Mouse (Mus musculus) heart, embryonic 13.5 days (tissue): ENCODE data around the gene Olfr51. TPM values are rescaled to one million over a fixed set of nuclear protein-coding genes. Genes with fewer than 3 reads are reported as not detected.
"Not testable (repeated sequence)": the region's sequence is repeated elsewhere in the genome, so short reads cannot be mapped to it uniquely, and the experiment has no call there.

Source experiments
- ATAC-seq: fragments of 200-750 bp; cut with Nextera tagmentation; 2 replicates; pipeline ENCODE4 v1.8.0; 2017; ENCODE audit warnings: moderate TSS enrichment; ENCODE audit not compliant: insufficient number of reproducible peaks, low FRiP score, low TSS enrichment; ENCODE audit errors: extremely low read depth
- H3K27ac ChIP-seq: fragments of 300-500 bp; sonication (generic); replicated peaks from 2 replicates; pipeline ENCODE4 v1.5.1; 2015; ENCODE audit warnings: moderate library complexity, mild to moderate bottlenecking, inconsistent platforms
- H3K27me3 ChIP-seq: fragments of 300-500 bp; sonication (generic); replicated peaks from 2 replicates; pipeline ENCODE4 v1.6.1; 2015; ENCODE audit warnings: mild to moderate bottlenecking, inconsistent platforms
- H3K36me3 ChIP-seq: fragments of 300-500 bp; sonication (generic); 2 replicates; pipeline ENCODE4 v1.6.1; 2015; ENCODE audit warnings: mild to moderate bottlenecking, inconsistent platforms
- H3K4me1 ChIP-seq: fragments of 300-500 bp; sonication (generic); 2 replicates; pipeline ENCODE4 v1.6.1; 2015; ENCODE audit warnings: inconsistent platforms
- H3K4me2 ChIP-seq: fragments of 300-500 bp; sonication (generic); 2 replicates; pipeline ENCODE4 v1.6.1; 2015; ENCODE audit warnings: inconsistent platforms, mild to moderate bottlenecking, moderate library complexity
- H3K4me3 ChIP-seq: fragments of 300-500 bp; sonication (generic); 2 replicates; pipeline ENCODE4 v1.5.1; 2015; ENCODE audit warnings: moderate library complexity, mild to moderate bottlenecking, inconsistent platforms
- H3K9ac ChIP-seq: fragments of 300-500 bp; sonication (generic); 2 replicates; pipeline ENCODE4 v1.6.1; 2015; ENCODE audit warnings: inconsistent platforms, mild to moderate bottlenecking, moderate library complexity
- H3K9me3 ChIP-seq: fragments of 300-500 bp; sonication (generic); 2 replicates; pipeline ENCODE4 v1.6.1; 2016; ENCODE audit warnings: inconsistent platforms
- WGBS: fragments of 180-500 bp; shearing (Covaris S2); methylation state at CpG from one replicate; pipeline ENCODE4 v1.1.7; 2015; ENCODE audit warnings: mixed read lengths; 5-methylcytosine and 5-hydroxymethylcytosine counted together
- polyA plus RNA-seq: library from polyadenylated mRNA; unstranded; fragments of >200 nt; fragmentation: Nextera tagmentation; extraction: Ambion mirVana; gene quantifications from 2 replicates; pipeline ENCODE4 v1.2.1, GENCODE M21; 2015

Olfr51 gene
- polyA plus RNA-seq, 1 experiment from 2014 or later, result not detected

DNA sequence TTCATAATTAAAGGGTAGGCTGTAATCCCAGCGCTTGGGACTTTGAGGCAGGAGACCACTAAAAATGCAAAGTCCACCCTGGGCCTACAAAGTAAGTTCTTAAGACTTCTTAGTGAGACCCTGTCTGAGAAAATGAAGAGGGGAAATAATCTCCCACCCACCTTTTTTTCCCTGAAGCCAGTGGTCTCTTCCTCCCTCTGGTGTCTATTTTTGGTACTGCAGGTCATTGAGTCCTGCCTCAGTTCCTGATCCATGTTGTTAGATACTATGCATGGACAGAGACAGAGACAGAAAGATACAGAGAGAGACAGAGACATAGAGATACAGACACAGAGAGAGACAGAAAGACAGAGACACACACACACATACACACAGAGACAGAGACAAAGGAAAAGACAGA is 29.5 kb downstream of the Olfr51 start:
- peaks cover 5% of the 10 kb centered on the region; the same call in 1 of the 2 replicates for H3K4me1 ChIP-seq
- no peak overlapping the region for H3K4me2 ChIP-seq
- no peaks in the 10 kb centered on the region; the same call in 1 of the 2 replicates for H3K9me3 ChIP-seq
- no peak for ATAC-seq
- no peak overlapping the region for H3K4me3 ChIP-seq
- H3K27me3 ChIP-seq, result peaks cover 5% of the 10 kb centered on the region
- 17% methylated on average over 1 of the region's 1 CpGs for WGBS
- no peaks in the 10 kb centered on the region for H3K36me3 ChIP-seq
- no peak overlapping the region for H3K27ac ChIP-seq
- no peak overlapping the region for H3K9ac ChIP-seq

GRCm38 (mm10) chr11:51034141-51034540 is 30.7 kb downstream of the Olfr51 start:
- H3K4me3 ChIP-seq, ATAC-seq, H3K4me2 ChIP-seq, H3K9me3 ChIP-seq, H3K36me3 ChIP-seq, H3K4me1 ChIP-seq, H3K9ac ChIP-seq, H3K27ac ChIP-seq: not testable (repeated sequence)
- peaks cover 11% of the 10 kb centered on the region; the same call in 1 of the 2 replicates for H3K27me3 ChIP-seq

GRCm38 (mm10) chr11:51035951-51036350 is 32.6 kb downstream of the Olfr51 start:
- H3K4me3 ChIP-seq, result no peak overlapping the region
- H3K36me3 ChIP-seq, result no peaks in the 10 kb centered on the region
- peaks cover 17% of the 10 kb centered on the region; the same call in 1 of the 2 replicates for H3K27me3 ChIP-seq
- no peak overlapping the region for H3K9ac ChIP-seq
- H3K4me2 ChIP-seq, result no peak overlapping the region
- H3K9me3 ChIP-seq, result no peaks in the 10 kb centered on the region; the same call in 1 of the 2 replicates
- peaks cover 5% of the 10 kb centered on the region; the same call in 1 of the 2 replicates for H3K4me1 ChIP-seq
- WGBS, result 53% methylated on average over 2 of the region's 2 CpGs
- ATAC-seq, result no peak
- no peak overlapping the region for H3K27ac ChIP-seq

DNA sequence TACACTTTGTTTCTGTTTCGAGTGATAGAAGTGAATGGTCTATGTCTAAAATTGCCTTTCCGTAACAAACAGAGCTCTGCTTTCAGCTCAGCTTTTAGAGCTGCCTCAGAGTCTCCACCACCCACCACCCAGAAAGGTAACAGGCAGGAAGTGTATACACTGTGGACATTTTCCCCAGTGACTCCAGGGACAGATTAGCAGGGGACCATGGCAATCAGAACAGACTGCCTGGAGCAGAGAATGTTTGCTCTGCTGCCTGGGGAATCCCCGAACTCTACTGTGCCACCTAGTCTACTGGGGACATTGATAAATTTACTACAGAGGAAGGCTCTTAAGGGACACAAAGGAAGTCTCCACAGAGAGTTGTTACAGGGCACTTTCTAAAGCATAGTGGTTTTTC is 41.4 kb downstream of the Olfr51 start:
- not testable (repeated sequence) for H3K4me2 ChIP-seq, ATAC-seq

DNA sequence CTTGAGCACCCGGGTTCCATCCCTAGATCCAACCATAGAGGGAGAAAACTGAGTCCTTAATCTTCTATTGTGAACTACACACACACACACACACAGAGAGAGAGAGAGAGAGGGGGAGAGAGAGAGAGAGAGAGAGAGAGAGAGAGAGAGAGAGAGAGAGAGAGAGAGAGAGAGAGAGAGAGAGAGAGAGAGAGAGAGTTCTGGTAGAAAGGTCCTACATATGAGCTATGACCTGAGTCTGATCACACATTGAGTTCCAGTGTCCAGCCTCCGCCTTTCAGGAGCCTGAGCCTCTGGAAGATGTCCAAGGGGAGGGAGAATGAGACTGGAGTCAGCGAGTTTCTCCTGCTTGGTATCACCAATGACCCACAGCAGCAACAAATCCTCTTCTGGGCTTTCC is 44.4 kb downstream of the Olfr51 start, which contains the start of gene Olfr1375:
Gene Olfr1375, plus strand, starts transcription at position 301 of the 400 bp plus-strand sequence.
- H3K4me2 ChIP-seq, H3K9ac ChIP-seq, H3K36me3 ChIP-seq, H3K9me3 ChIP-seq, H3K4me1 ChIP-seq, ATAC-seq, H3K27me3 ChIP-seq, H3K4me3 ChIP-seq, H3K27ac ChIP-seq: not testable (repeated sequence)
- WGBS, result 67% methylated on average over 3 of the region's 3 CpGs

More for the DNA sequence above, 41.4 kb downstream of the Olfr51 start:
- not testable (repeated sequence) for H3K36me3 ChIP-seq, H3K9ac ChIP-seq, H3K27me3 ChIP-seq, H3K4me3 ChIP-seq, H3K4me1 ChIP-seq, H3K27ac ChIP-seq, H3K9me3 ChIP-seq
- WGBS, result 63% methylated on average over 3 of the region's 3 CpGs

GRCm38 (mm10) chr11:51051678-51052077 is 48.3 kb downstream of the Olfr51 start:
- no peak overlapping the region for H3K9ac ChIP-seq
- WGBS, result 47% methylated on average over 2 of the region's 2 CpGs
- no peaks in the 10 kb centered on the region for H3K36me3 ChIP-seq
- no peak for ATAC-seq
- H3K4me3 ChIP-seq, result no peak overlapping the region
- H3K4me1 ChIP-seq, result no peaks in the 10 kb centered on the region
- H3K27me3 ChIP-seq, result no peaks in the 10 kb centered on the region
- H3K4me2 ChIP-seq, result no peak overlapping the region
- H3K27ac ChIP-seq, result no peak overlapping the region
- H3K9me3 ChIP-seq, result no peaks in the 10 kb centered on the region

DNA sequence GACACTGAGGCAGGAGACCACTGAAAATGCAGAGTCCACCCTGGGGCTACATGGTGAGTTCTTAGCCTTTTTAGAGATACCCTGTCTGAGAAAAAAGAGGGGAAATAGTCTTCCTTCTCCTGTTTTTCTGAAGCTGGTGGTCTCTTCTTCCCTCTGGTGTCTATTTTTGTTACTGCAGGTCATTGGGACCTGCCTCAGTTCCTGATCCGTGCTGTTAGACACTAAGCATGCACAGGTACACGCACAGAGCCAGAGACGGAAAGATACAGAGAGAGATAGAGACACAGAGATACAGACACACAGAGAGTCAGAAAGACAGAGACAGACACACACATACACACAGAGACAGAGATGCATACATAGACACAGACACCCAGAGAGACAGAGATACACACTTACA is 49.8 kb downstream of the Olfr51 start:
- Histone ChIP-seq H3K36me3 (no peaks in the 10 kb centered on the region), H3K4me2 (no peak overlapping the region), H3K9ac (no peak overlapping the region), H3K4me1 (no peaks in the 10 kb centered on the region), H3K27ac (no peak overlapping the region), H3K9me3 (no peaks in the 10 kb centered on the region), H3K4me3 (no peak overlapping the region), H3K27me3 (no peaks in the 10 kb centered on the region)
- ATAC-seq, result no peak
- 42% methylated on average over 3 of the region's 3 CpGs for WGBS

DNA sequence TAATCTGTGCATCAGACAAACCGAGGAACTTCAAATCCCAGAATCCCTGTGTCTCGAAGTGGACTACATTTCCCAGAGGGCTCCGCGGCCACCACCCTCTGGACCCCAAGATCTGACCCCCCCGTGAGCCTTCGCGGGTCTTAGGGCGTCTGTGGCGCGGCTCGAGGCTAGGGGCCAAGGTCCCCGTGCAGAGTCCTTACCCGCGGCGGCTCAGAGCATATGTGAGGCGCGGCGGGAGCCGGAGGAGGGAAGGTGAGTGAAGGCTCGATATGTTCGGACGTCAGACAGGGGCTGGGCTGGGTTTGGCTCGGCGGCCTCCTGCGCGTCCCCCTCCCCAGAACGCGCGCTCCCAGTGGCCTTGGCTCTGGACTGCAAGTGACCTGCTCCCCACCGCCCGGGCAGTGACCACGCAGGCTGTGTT is 55.8 kb downstream of the Olfr51 start, which contains the start of gene Zfp354a:
Gene Zfp354a, plus strand, starts transcription at position 107 of the 421 bp plus-strand sequence.
- Histone ChIP-seq H3K4me2 (peak within 1 kb of the TSS; percentile 93), H3K27me3 (no peaks in the 10 kb centered on the region), H3K36me3 (peaks cover 31% of the 10 kb centered on the region), H3K27ac (peak within 1 kb of the TSS; percentile 65), H3K9me3 (no peaks in the 10 kb centered on the region), H3K4me3 (peak within 1 kb of the TSS; percentile 84), H3K4me1 (peaks cover 8% of the 10 kb centered on the region), H3K9ac (peak within 1 kb of the TSS; percentile 93)
- peak; percentile 71; the same call in 1 of the 2 replicates for ATAC-seq
- under 1% methylated on average over 32 of the region's 32 CpGs for WGBS

Other genes with a start within 250 kb of the Olfr51 start
- 12.6 and 13.5 TPM in 2 replicates for gene Zfp354c, start 175.9 kb upstream of the Olfr51 start, polyA plus RNA-seq
- 0.31 and 0.49 TPM in 2 replicates for gene Zfp879, start 162.0 kb upstream of the Olfr51 start, polyA plus RNA-seq
- gene Grm6, start 152.9 kb upstream of the Olfr51 start, polyA plus RNA-seq, result not detected in 2 replicates
- gene Zfp454, start 115.9 kb upstream of the Olfr51 start, polyA plus RNA-seq, result 2.7 and 3.7 TPM in 2 replicates
- gene Zfp2, start 87.4 kb upstream of the Olfr51 start, polyA plus RNA-seq, result 6.9 and 8.4 TPM in 2 replicates
- gene Zfp354b, start 72.0 kb upstream of the Olfr51 start, polyA plus RNA-seq, result 0.88 and 1.0 TPM in 2 replicates
- gene 4933414I15Rik, start 59.8 kb upstream of the Olfr51 start, polyA plus RNA-seq, result not detected in 2 replicates
- not detected in 2 replicates for gene Prop1, start 49.8 kb upstream of the Olfr51 start, polyA plus RNA-seq
- gene Olfr1378, start 37.1 kb upstream of the Olfr51 start, polyA plus RNA-seq, result not detected in 2 replicates
- not detected in 2 replicates for gene Olfr1377, start 21.6 kb upstream of the Olfr51 start, polyA plus RNA-seq
- gene Olfr54, start 10.6 kb downstream of the Olfr51 start, polyA plus RNA-seq, result not detected in 2 replicates
- gene Olfr1375, start 44.5 kb downstream of the Olfr51 start, polyA plus RNA-seq, result not detected in 2 replicates
- gene Zfp354a, start 55.7 kb downstream of the Olfr51 start, polyA plus RNA-seq, result 5.1 and 5.3 TPM in 2 replicates
- not detected in 2 replicates for gene Gm12569, start 216.9 kb downstream of the Olfr51 start, polyA plus RNA-seq